Comparison of ENCODE assay signal across 8 mouse cellular contexts in the genomic region with DNA sequence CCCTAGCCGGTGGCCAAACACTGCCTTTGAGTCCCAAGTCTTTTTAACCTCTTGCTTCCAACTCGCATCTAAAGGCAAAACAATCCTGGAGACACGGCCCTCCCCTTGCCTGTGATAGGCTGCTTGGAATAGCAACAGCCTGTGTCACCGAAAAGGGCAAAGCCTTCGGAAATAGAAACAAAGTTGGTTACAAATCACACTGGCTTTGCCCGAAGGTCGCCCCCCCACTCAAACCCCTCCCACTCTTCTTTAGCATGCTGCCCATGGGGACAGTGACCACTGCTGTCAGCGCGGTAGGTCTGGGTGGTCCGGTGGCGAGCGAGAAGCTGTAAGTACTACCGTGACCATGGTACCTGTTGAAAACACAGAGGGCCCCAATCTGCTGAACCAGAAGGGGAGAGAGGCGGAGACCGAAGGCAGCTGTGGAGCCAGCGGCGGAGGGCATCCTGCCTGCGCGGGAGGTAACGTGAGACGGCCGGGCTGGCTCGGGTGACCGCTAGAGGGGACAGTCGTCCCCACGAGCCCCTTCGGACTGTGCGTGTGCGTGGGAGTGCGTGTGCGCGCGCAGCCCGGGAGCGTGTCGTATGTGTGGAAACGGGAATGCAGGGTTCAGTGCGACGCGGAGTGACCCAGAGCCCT. TPM values are rescaled to one million over a fixed set of nuclear protein-coding genes. Genes with fewer than 3 reads are reported as not detected.
A peak's percentile ranks its signal among the peaks of the same experiment; 100 is the strongest.
DNase-seq lines count a peak whose midpoint lies in the region; ATAC-seq and TF ChIP-seq lines count a peak whose summit lies in the region.

A gene (plus strand): TSS at position 159 of the 639 bp plus-strand sequence.

- intact Hi-C loops in heart, postnatal 25 days (cut with DNase I), result no loop called here

- peak; percentile 39 for DNase-seq in ES-E14 (ENCODE audit: low read depth, low spot score)
- peak; percentile 53 for DNase-seq in cerebellum, adult 8-10 months
- DNase-seq in forelimb bud, embryonic 11.5 days (ENCODE audit: low read depth, low spot score), result peak; percentile 77
- DNase-seq in heart, postnatal 25 days (ENCODE audit: low spot score), result peak; percentile 27
- DNase-seq in kidney, postnatal 4 days, result peak; percentile 84 to 90
- peak in 1 of 3 experiments; percentile 5 for DNase-seq in liver, embryonic 14.5 days (ENCODE audit: low read depth in 3 of 3, low spot score in 3 of 3)
- peak; percentile 61 for DNase-seq in neural tube, embryonic 11.5 days (ENCODE audit: low spot score)
- DNase-seq in testis, postnatal 14 days (ENCODE audit: low spot score), result peak; percentile 70

- H3K4me2 ChIP-seq in liver, embryonic 14.5 days (ENCODE audit: low read depth), result peak within 1 kb of the TSS; percentile 54
- H3K4me2 ChIP-seq in neural tube, embryonic 11.5 days (ENCODE audit: low read depth), result peak within 1 kb of the TSS; percentile 73

- H3K4me1 ChIP-seq in ES-E14 (ENCODE audit: control insufficient read depth in 2 of 2, insufficient read depth in 2 of 2, low read length in 2 of 2, poor library complexity in 1 of 2), result 0 out of 4 replicates have a peak, but pooled peaks cover 0 to 1% of the 10 kb centered on the region in 2 experiments
- H3K4me1 ChIP-seq in liver, embryonic 14.5 days (replicated peaks; ENCODE audit: control insufficient read depth in 2 of 2, insufficient read depth in 2 of 2, low read length in 1 of 2), result no peaks in the 10 kb centered on the region
- H3K4me1 ChIP-seq in neural tube, embryonic 11.5 days (ENCODE audit: control insufficient read depth, insufficient read depth, low read length), result no peaks in the 10 kb centered on the region

- H3K27ac ChIP-seq in ES-E14 (ENCODE audit: insufficient read depth, low read depth, low read length, poor library complexity, severe bottlenecking), result no peak within 1 kb of the TSS
- H3K27ac ChIP-seq in liver, embryonic 14.5 days, result no peak within 1 kb of the TSS
- no peak within 1 kb of the TSS for H3K27ac ChIP-seq in neural tube, embryonic 11.5 days (ENCODE audit: low read depth, low read length)

- in situ Hi-C loops in ES-E14 (cut with MboI; ENCODE audit: low sequenced_read_pairs in 2 of 2, unreplicated experiment in 2 of 2), result no loop called here

- no peaks in the 10 kb centered on the region for H3K36me3 ChIP-seq in ES-E14 (ENCODE audit: control insufficient read depth, insufficient read depth, low read length, poor library complexity, severe bottlenecking)
- no peaks in the 10 kb centered on the region for H3K36me3 ChIP-seq in liver, embryonic 14.5 days (replicated peaks; ENCODE audit: control insufficient read depth, insufficient read depth, low read depth)
- no peaks in the 10 kb centered on the region for H3K36me3 ChIP-seq in neural tube, embryonic 11.5 days (ENCODE audit: control insufficient read depth, insufficient read depth, low read length)

- peak within 1 kb of the TSS; percentile 53; the same call in 1 of the 2 replicates for H3K9ac ChIP-seq in ES-E14 (ENCODE audit: insufficient read depth, low read depth, low read length, poor library complexity, severe bottlenecking)
- no peak within 1 kb of the TSS for H3K9ac ChIP-seq in liver, embryonic 14.5 days (replicated peaks)
- H3K9ac ChIP-seq in neural tube, embryonic 11.5 days (ENCODE audit: low read length), result peak within 1 kb of the TSS; percentile 54

- H3K9me3 ChIP-seq in ES-E14 (ENCODE audit: control insufficient read depth, insufficient read depth, low read depth, low read length), result no peaks in the 10 kb centered on the region
- H3K9me3 ChIP-seq in liver, embryonic 14.5 days (ENCODE audit: control insufficient read depth, low read length), result no peaks in the 10 kb centered on the region
- no peaks in the 10 kb centered on the region for H3K9me3 ChIP-seq in neural tube, embryonic 11.5 days (ENCODE audit: control insufficient read depth, low read length)

- TF ChIP-seq EP300 in liver, embryonic 14.5 days (IDR thresholded peaks at IDR 0.05; ENCODE audit: low read depth), result no peak

- H3K4me3 ChIP-seq in ES-E14 (ENCODE audit: insufficient read depth in 1 of 2, low read depth in 1 of 2, low read length in 2 of 2, poor library complexity in 1 of 2, severe bottlenecking in 1 of 2), result peak within 1 kb of the TSS; percentile 63 to 67
- peak within 1 kb of the TSS; percentile 43 to 61 for H3K4me3 ChIP-seq in liver, embryonic 14.5 days (ENCODE audit: insufficient read depth in 1 of 2, low read depth in 2 of 2, low read length in 2 of 2)
- peak within 1 kb of the TSS; percentile 40 for H3K4me3 ChIP-seq in neural tube, embryonic 11.5 days (ENCODE audit: low read depth, low read length)

- peak; percentile 13; the same call in 1 of the 2 replicates for TF ChIP-seq CTCF in liver, embryonic 14.5 days (IDR thresholded peaks at IDR 0.05; ENCODE audit: low read depth)

- 3% methylated on average over 40 of the region's 40 CpGs for WGBS in liver, embryonic 14.5 days (ENCODE audit: insufficient replicate concordance)
- WGBS in neural tube, embryonic 11.5 days, result 4% methylated on average over 40 of the region's 40 CpGs

- ATAC-seq in liver, embryonic 14.5 days (ENCODE audit: insufficient read depth), result no peak
- peak; percentile 85 for ATAC-seq in neural tube, embryonic 11.5 days (ENCODE audit: insufficient read depth, low FRiP score, low TSS enrichment)

- H3K27me3 ChIP-seq in liver, embryonic 14.5 days (ENCODE audit: control insufficient read depth, insufficient read depth, low read length), result no peaks in the 10 kb centered on the region
- no peaks in the 10 kb centered on the region for H3K27me3 ChIP-seq in neural tube, embryonic 11.5 days (ENCODE audit: control insufficient read depth, insufficient read depth, low read length)

TF ChIP-seq in ES-E14, 5 proteins besides CTCF, POLR2A, EP300 and RAD21:
- TF ChIP-seq ZNF384 (IDR thresholded peaks at IDR 0.05; ENCODE audit: low read depth, low read length), result no peak
- TF ChIP-seq ZC3H11A (IDR thresholded peaks at IDR 0.05; ENCODE audit: borderline replicate concordance, low read depth, low read length), result no peak
- no peak for TF ChIP-seq CHD2 (IDR thresholded peaks at IDR 0.05; ENCODE audit: low read depth, low read length)
- TF ChIP-seq HCFC1 (IDR thresholded peaks at IDR 0.05; ENCODE audit: borderline replicate concordance, insufficient read depth, low read length), result no peak
- no peak for TF ChIP-seq MAFK (IDR thresholded peaks at IDR 0.05; ENCODE audit: insufficient read depth, low read depth, low read length)
TF ChIP-seq in ES-E14: peak in this region for 0.

RNA-seq across cellular contexts. Expression of the gene that starts here (rescaled TPM):
- total RNA-seq in ES-E14 (2012; rRNA removed), result 0.54 and 0.74 TPM in 2 replicates
- total RNA-seq in heart, postnatal 25 days (2021), result 10 to 100 TPM; 17.1 to 20.0 TPM
- polyA plus RNA-seq in liver, embryonic 14.5 days (2012; rRNA removed), result 0.02 and 0.03 TPM in 2 replicates
- not detected in 2 replicates for polyA plus RNA-seq in liver, embryonic 14.5 days (2014; fragmentation: Nextera tagmentation; extraction: Ambion mirVana)
- polyA plus RNA-seq in neural tube, embryonic 11.5 days (2014; fragmentation: Nextera tagmentation; extraction: Ambion mirVana), result 0.86 and 1.7 TPM in 2 replicates

Comparison
In these comparisons a context has a peak if more than half of its experiments do, and no peak if none do; other contexts are left out.
1. RNA of the gene that starts here (total RNA-seq): 17.1 to 20.0 TPM in heart, postnatal 25 days; 0.54 to 0.74 TPM in ES-E14; every median in the first group is over 10 times any median in the second.
2. Peak in DNase-seq, H3K4me3 ChIP-seq and H3K9ac ChIP-seq in ES-E14; RNA of the gene not detected or under 1 TPM.
3. Peak in every context shown above with its lines, with median percentiles within 50 percentile points of each other: H3K4me3 ChIP-seq.